Mouse (Mus musculus) gastrocnemius, adult 2 months (tissue): Measurements from ENCODE around the gene Tph1. TPM values are rescaled to one million over a fixed set of nuclear protein-coding genes. Genes with fewer than 3 reads are reported as not detected.
"Not testable (repeated sequence)": the region's sequence is repeated elsewhere in the genome, so short reads cannot be mapped to it uniquely, and the experiment has no call there.

Source experiments
- DNase-seq: peaks from one replicate; pipeline ENCODE4 v3.0.0; 2022
- H3K27ac ChIP-seq: fragments of 200-600 bp; 2 replicates; pipeline ENCODE4 v1.8.1; 2022; ENCODE audit warnings: mild to moderate bottlenecking
- H3K4me3 ChIP-seq: fragments of 200-600 bp; 2 replicates; pipeline ENCODE4 v1.8.1; 2022; ENCODE audit warnings: mild to moderate bottlenecking, moderate library complexity
- CTCF ChIP-seq: fragments of 200-600 bp; IDR thresholded peaks from 2 replicates; pipeline ENCODE4 v1.8.1; 2022; ENCODE audit warnings: antibody characterized with exemption, mild to moderate bottlenecking, moderate library complexity
- intact Hi-C: fragments of 180-260 bp; cut with DNase I; formaldehyde crosslinking; loops from one replicate; pipeline ENCODE4 v1.15.1; 2025
- long read RNA-seq, 2 experiments: library from polyadenylated mRNA; stranded (forward); transcript quantifications; one replicate each; pipeline ENCODE4 v2.0.0; 2021
- total RNA-seq, 2 experiments: library from RNA; stranded (reverse); gene quantifications; 2 replicates each; pipeline ENCODE4 v1.2.3; 2021

Tph1 gene
- under 1 TPM; 0.22 to 0.94 TPM for total RNA-seq
- long read RNA-seq, experiment 1: 0 reads
- long read RNA-seq, experiment 2, partial matches to known transcripts: 0 of 1 reads
- long read RNA-seq, experiment 2, other reads (novel, unspliced or antisense): 1 of 1 reads

DNA sequence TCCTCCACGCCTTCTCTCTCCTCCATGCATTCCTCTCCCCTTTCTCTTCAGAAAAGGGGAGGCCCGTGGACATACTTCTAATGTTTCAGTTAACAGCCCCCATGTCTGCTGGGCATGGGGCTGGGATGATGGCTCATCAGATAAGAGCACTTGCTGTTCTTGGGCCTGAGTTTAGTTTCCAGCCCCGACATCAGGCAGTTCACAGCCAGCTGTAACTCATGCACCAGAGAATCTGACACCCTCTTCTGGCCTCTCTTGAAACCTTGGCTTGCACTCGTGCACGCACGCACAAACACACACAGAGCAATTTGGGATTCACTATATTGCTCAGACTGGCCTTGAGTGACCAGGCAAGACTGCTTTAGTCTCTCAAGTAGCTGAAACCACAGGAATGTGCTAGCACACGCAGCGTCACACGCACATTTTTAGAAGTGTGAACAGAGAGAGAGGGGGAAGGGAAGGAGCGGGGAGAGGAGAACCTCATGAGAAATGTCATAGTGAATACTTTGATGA lies at the start of gene Tph1:
Gene Tph1, minus strand, starts transcription at position 378 of the 513 bp plus-strand sequence.
- DNase-seq: peak; percentile 26
- Histone ChIP-seq H3K27ac (0 out of 2 replicates have a peak within 1 kb of the TSS, but pooled peaks have one; percentile 31), H3K4me3 (no peak within 1 kb of the TSS)
- no peak for TF ChIP-seq CTCF
- intact Hi-C loops: no loop called here

DNA sequence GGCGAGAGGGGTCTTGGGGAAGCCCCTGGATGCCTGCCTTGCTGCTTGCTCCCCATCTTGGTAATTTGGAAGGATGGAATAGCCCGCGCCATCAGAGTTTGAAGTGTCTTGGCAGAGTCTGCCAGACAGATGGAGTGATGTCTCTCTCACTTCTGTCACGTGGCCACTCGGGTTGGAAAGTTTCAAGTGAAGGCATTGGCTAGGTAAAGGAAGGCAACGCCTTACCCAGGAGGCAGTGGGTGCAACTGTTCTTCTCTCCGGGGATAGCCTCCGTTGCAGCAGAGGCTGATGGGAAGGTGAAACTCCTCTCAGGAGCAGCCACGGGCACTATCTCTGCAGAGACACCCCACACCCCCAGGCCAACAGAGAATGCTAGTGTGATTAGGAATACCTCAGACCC lies 48.1 kb upstream of the Tph1 start:
- DNase-seq: no peak
- Histone ChIP-seq H3K4me3 (no peak overlapping the region), H3K27ac (peak overlapping the region; percentile 69)
- intact Hi-C loops: loop anchor here (2.0 kb wide), 1 partner anchor 24 kb away; no protein-coding TSS in a partner anchor
- no peak for TF ChIP-seq CTCF

DNA sequence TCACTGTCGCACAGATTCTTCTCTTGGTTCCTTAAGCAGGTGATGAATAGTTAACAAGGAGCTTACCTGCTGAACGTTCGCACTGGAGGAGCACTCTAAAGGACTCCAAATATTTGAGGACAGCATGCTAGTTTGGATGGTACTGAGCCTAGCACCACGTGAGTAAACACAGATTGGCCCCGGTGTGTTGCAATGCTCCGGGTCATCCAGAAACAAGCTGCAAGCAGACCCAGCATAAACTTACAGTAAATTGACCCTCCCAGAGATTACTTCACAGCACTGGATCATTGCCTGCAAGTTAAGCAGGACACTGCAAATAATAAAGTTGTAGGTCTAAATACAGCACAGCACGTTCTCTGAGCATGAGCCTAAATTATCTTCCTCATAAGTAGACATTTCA lies 47.2 kb upstream of the Tph1 start:
- Histone ChIP-seq H3K4me3 (no peak overlapping the region), H3K27ac (peak overlapping the region; percentile 69; the same call in 1 of the 2 replicates)
- no peak for TF ChIP-seq CTCF
- peak; percentile 75 for DNase-seq
- intact Hi-C loops: no loop called here

DNA sequence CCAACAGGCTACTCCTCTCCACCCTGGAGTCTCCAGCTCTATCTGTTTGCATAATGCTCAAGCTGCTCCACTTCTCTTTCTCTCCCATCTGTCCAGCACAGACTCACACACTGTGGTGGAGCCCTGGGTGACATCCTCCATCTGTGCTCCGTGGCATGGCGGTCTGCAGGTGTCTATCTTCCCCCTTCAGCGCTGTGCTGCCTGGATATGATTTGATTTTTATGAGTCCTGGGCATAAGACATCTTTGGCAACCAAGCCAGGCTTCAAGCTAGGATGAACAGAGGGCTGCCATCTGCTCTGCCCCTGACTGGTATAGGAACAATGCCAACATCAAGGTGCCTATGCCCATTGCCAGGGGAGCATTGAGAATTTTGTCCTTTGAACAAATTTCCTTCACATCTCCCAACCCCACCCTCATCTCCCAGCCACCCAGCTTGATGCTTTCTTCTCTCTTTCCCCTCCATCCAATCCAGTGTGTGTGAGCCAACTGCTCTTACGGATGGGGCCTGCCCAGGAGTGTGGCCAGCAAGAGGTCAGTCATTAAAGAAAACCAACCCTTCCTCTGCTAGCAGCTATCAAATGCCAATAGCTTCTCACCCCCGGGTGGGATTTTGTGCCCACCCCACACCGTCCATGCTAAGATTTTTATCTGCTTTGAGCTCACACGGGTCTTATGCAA lies 46.4 kb upstream of the Tph1 start:
- Histone ChIP-seq H3K4me3 (no peak overlapping the region), H3K27ac (no peak overlapping the region)
- TF ChIP-seq CTCF: no peak
- DNase-seq: no peak
- intact Hi-C loops: no loop called here

DNA sequence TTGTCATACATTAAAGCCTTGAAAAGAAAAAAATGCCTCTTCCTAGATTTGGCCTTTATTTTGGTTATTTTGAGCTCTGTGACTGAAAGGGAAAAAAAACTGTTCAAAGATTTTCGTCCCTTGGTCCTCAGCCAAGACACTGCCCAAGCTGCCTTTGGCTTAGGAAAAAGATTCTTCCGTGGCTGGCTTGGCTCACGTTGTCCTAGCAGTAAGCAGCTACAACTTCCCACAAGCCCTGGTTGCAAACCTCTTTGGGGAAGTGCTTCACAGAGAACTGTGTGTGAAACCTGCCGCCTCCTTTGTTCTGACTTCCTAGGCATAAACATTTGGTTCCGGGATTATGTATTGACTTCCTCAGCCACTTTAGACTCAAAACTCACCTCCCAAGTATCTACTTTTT lies 44.6 kb upstream of the Tph1 start:
- Histone ChIP-seq H3K4me3 (no peak overlapping the region), H3K27ac (peak overlapping the region; percentile 20; the same call in 1 of the 2 replicates)
- peak; percentile 32 for DNase-seq
- no peak for TF ChIP-seq CTCF
- intact Hi-C loops: no loop called here

DNA sequence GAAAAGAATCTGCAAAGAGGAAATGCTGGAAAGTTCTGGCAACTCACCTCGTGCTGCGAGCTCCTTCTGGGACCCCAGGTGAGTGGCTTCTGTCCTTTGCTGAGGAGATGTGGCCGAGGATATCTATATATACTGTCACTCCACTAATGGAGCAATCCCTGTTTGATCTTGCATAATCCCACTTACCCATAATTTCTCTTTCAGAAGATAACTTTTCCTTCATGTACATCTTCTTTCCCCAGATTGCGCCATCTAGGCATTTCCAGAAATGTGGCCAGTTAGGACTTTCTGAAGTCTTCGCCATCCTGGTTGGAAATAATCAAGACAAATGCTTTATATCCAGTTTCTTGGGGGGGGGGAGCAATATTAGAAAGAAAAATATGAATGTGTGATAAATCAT lies 43.3 kb upstream of the Tph1 start, which contains the start of gene Saa3:
Gene Saa3, minus strand, starts transcription at position 101 of the 400 bp plus-strand sequence.
- intact Hi-C loops: loop anchor here (1.0 kb wide), 1 partner anchor 52 kb away; no protein-coding TSS in a partner anchor
- DNase-seq: no peak
- TF ChIP-seq CTCF: no peak
- H3K4me3 ChIP-seq: no peak within 1 kb of the TSS
- 0 out of 2 replicates have a peak within 1 kb of the TSS, but pooled peaks have one; percentile 20 for H3K27ac ChIP-seq

DNA sequence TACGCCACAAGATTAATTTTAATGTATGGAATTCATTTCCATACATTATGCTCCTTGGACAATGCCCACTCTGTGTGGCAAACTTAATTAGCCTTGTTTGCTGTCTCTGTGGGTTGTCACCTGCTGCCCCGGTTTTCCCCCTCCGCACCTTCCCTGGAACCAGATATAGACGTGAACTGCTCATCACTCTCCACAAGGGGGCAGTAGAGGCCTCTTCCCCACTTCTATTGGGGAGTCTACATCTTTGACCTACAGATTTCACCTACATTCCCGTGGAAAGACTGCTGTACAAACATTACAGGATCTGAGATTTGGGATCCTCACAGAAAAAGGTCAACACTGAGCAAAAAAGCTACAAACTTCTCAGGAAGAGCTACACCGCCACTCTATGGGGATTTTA lies 42.2 kb upstream of the Tph1 start:
- no peak overlapping the region for H3K27ac ChIP-seq
- H3K4me3 ChIP-seq: no peak overlapping the region
- DNase-seq: peak; percentile 64
- intact Hi-C loops: no loop called here
- TF ChIP-seq CTCF: peak; percentile 97

DNA sequence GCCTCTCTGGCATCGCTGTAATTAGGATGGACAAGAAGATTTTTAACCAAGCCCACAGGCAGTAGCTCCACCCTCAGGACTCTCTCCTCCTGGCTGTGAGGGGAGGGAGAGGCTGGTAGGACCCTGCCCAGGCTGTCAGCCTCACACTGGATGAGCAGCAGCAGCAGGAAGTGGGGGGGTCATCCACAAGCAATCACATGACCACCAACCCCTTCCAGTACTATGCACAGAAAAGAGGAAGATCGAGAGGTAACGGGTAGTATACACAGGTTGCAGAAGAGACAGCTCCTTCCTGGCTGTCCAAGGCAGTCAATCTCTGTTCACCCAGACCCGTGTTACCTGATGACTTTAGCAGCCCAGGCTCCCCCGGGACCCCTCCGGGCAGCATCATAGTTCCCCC lies 39.9 kb upstream of the Tph1 start:
- no peak overlapping the region for H3K4me3 ChIP-seq
- TF ChIP-seq CTCF: no peak
- intact Hi-C loops: no loop called here
- H3K27ac ChIP-seq: no peak overlapping the region
- DNase-seq: no peak

DNA sequence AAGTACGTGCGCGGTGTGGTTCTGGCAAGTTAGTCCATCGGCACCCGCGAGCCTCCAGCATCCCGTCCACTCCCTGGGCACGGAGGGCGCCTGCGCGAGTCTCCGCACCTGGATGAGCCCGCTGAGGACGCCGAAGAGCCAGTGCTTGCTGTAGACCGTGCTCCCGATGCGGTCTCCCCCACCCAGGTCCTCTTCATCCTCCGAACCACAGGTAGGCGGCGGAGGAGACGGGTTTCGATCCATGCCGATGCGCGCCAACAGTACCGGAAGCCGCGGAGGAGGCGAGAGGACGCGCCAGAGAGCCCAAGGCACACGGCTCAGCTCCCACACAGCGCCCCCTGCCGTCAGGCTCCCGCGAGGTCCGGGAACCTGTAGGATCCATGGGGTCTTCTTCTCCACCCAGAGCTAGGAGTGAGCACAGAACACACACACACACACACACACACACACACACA lies 38.1 kb upstream of the Tph1 start, which contains the start of gene Saal1:
Gene Saal1, minus strand, starts transcription at position 291 of the 455 bp plus-strand sequence.
- peak; percentile 90 for DNase-seq
- H3K4me3 ChIP-seq: peak within 1 kb of the TSS; percentile 97
- peak; percentile 79 for TF ChIP-seq CTCF
- intact Hi-C loops: no loop called here
- H3K27ac ChIP-seq: peak within 1 kb of the TSS; percentile 90

DNA sequence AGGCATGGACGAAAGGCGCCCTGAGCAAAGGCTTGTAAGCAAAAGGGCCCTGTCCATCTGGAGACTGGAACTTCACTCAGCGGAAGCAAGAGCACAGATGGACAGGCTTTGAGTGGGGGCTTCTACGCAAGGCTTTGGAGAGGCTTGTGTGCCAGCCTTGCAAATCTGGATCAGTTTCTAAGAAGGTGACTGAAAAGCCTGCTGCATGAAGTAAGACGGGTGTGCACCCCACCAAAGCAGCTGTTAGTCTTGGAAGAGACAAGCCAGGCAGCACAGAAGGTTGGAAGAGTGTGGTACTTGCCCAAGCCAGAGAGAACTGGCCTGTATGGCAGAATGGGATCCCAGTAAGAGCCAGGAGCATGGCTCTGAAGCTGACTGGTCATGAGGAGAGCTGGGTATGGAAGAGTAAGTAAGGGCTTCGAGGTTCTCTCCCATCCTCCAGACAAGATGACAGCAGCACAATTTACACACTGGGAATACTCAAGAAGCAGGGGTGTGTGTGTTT lies 28.2 kb upstream of the Tph1 start:
- DNase-seq: no peak
- Histone ChIP-seq H3K4me3 (no peak overlapping the region), H3K27ac (no peak overlapping the region)
- intact Hi-C loops: no loop called here
- no peak for TF ChIP-seq CTCF

DNA sequence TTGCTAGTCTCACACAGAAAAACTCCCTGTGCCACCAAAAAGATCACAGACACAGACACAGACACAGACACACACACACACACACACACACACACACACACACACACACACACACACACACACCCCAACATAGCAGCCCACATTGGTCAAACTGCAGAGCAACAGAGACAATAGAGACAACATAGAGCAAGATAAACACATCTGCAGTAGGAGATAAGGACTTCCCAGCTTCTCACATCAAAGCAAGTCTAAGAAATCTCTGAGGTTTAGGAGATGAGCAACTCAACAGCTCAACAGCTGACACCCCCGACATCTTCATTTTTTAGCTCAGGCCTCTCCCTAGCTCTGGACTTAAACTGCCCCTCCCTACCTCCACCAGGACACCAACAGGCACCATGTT lies 24.4 kb upstream of the Tph1 start:
- intact Hi-C loops: no loop called here
- H3K27ac ChIP-seq: no peak overlapping the region
- no peak for TF ChIP-seq CTCF
- DNase-seq: no peak
- H3K4me3 ChIP-seq: no peak overlapping the region

DNA sequence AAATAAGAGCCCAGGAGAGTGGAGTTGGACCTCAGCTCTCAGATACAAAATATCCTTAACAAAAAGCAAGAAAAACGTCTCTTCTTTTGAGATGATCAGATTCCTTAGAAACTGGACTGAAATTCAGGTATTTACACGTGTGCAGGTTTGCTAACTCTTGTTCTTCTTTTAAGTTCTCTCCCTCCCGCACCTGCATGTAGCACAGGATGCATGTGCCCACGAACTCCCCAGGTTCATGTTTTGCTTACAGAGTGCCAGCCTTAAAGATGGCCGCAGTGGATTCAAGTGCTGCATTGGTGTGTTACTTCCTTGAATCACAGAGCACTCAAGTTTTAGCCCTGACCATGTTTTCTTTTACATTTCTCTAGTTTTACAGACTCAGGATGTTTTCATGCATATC lies 14.5 kb upstream of the Tph1 start:
- Histone ChIP-seq H3K27ac (no peak overlapping the region), H3K4me3 (no peak overlapping the region)
- intact Hi-C loops: no loop called here
- DNase-seq: no peak
- no peak for TF ChIP-seq CTCF

DNA sequence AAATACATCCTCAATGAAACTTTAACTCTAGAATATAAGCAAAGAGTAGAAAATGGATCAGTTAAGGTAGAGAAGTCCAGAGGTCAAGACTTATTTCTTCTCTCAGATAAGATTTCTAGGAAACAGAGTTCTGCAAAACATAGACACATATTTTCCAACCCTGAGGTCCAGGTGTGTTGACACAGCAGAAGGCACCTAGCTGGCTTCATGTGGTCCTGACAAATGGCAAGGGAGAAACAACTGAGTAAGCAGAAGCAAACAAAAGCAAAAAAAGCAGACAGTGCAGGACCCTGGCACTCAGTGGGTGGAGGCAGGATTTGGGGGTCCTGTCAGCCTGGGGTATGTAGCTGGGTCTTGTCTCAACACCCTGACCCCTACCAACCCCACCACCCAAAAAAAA lies 8.4 kb upstream of the Tph1 start:
- no peak overlapping the region for H3K27ac ChIP-seq
- TF ChIP-seq CTCF: no peak
- no peak overlapping the region for H3K4me3 ChIP-seq
- intact Hi-C loops: no loop called here
- DNase-seq: no peak

DNA sequence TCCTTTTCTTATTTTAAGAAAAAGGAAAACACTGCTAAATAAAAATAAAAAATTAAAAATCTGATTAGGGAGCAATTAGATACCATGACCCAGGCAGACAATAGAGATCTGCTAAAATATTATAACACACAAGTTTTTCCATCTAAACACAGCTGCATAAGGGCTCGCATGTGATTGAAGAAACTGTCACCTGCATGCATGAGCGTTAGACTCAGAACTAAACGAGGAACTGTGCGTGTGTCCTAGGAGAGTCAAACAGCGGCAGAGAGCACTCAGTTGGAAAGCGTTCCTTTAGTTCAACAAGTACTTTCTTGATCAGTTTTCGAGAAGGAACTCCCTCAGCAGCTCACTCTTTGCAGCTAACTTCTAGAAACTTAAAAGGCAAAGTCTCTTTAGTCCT lies 6.7 kb upstream of the Tph1 start:
- DNase-seq, H3K4me3 ChIP-seq, H3K27ac ChIP-seq, intact Hi-C loops: not testable (repeated sequence)
